Mouse (Mus musculus) MEL (cell line): Measurements from ENCODE around the gene Cela1. TPM values are rescaled to one million over a fixed set of nuclear protein-coding genes. Genes with fewer than 3 reads are reported as not detected.

Experiments
- DNase-seq: peaks from one replicate; pipeline ENCODE4 v3.0.0; 2011; ENCODE audit warnings: low read depth, low spot score
- H3K27ac ChIP-seq: 2 replicates; pipeline ENCODE4 v1.5.1; 2012; ENCODE audit warnings: low read depth, mild to moderate bottlenecking, control low read depth, low read length, moderate library complexity; ENCODE audit not compliant: control insufficient read depth
- H3K27me3 ChIP-seq, 2 experiments: fragments of 150-350 bp in 1 of 2; sonication (generic) in 1 of 2; 2 replicates each; pipeline ENCODE4 v1.6.1; 2012; ENCODE audit warnings: low read length in 2 of 2, mild to moderate bottlenecking in 2 of 2, improper control_type of control experiment in 1 of 2, moderate library complexity in 1 of 2; ENCODE audit not compliant: insufficient read depth in 2 of 2, control insufficient read depth in 1 of 2
- H3K36me3 ChIP-seq, 2 experiments: 2 replicates each; pipeline ENCODE4 v1.6.1; 2012 to 2014; ENCODE audit warnings: low read length in 2 of 2, improper control_type of control experiment in 1 of 2, inconsistent platforms in 1 of 2, mild to moderate bottlenecking in 1 of 2; ENCODE audit not compliant: insufficient read depth in 2 of 2, control insufficient read depth in 1 of 2
- H3K4me1 ChIP-seq, 2 experiments: fragments of 150-350 bp in 1 of 2; sonication (generic) in 1 of 2; 2 replicates each; pipeline ENCODE4 v1.6.1; 2012; ENCODE audit warnings: low read length in 2 of 2, improper control_type of control experiment in 1 of 2, mild to moderate bottlenecking in 1 of 2; ENCODE audit not compliant: insufficient read depth in 2 of 2, control insufficient read depth in 1 of 2
- H3K4me3 ChIP-seq, 2 experiments: fragments of 150-350 bp in 1 of 2; sonication (generic) in 1 of 2; 2 replicates each; pipeline ENCODE4 v1.5.1; 2012; ENCODE audit warnings: low read depth in 2 of 2, low read length in 2 of 2, mild to moderate bottlenecking in 2 of 2, moderate library complexity in 2 of 2, control low read depth in 1 of 2, improper control_type of control experiment in 1 of 2; ENCODE audit not compliant: control insufficient read depth in 1 of 2, insufficient read depth in 1 of 2
- H3K79me2 ChIP-seq: 2 replicates; pipeline ENCODE4 v1.6.1; 2012; ENCODE audit warnings: mild to moderate bottlenecking, low read length, moderate library complexity; ENCODE audit not compliant: control insufficient read depth, poor library complexity, insufficient read depth
- H3K9ac ChIP-seq: 2 replicates; pipeline ENCODE4 v1.6.1; 2012; ENCODE audit warnings: low read depth, mild to moderate bottlenecking, control low read depth, low read length, moderate library complexity; ENCODE audit not compliant: control insufficient read depth, poor library complexity, severe bottlenecking
- H3K9me3 ChIP-seq: fragments of 150-350 bp; sonication (generic); replicated peaks from 2 replicates; pipeline ENCODE4 v1.6.1; 2012; ENCODE audit warnings: mild to moderate bottlenecking, low read length, improper control_type of control experiment, moderate library complexity; ENCODE audit not compliant: insufficient read depth
- CTCF ChIP-seq, 3 experiments: IDR thresholded peaks in 2 of 3; conservative IDR thresholded peaks in 1 of 3; 2 replicates each; pipeline ENCODE4 v1.5.1; 2011 to 2012; ENCODE audit warnings: low read length in 3 of 3, low read depth in 2 of 3, mild to moderate bottlenecking in 2 of 3, improper control_type of control experiment in 1 of 3, inconsistent platforms in 1 of 3, mixed read lengths in 1 of 3, moderate library complexity in 1 of 3; ENCODE audit not compliant: control insufficient read depth in 1 of 3, insufficient read depth in 1 of 3, poor library complexity in 1 of 3, severe bottlenecking in 1 of 3
- ELF1 ChIP-seq: IDR thresholded peaks from 2 replicates; pipeline ENCODE4 v1.6.1; 2014; ENCODE audit warnings: low read depth, mild to moderate bottlenecking, inconsistent platforms, low read length, improper control_type of control experiment, moderate library complexity
- EP300 ChIP-seq, 2 experiments: IDR thresholded peaks; 2 replicates each; pipeline ENCODE4 v1.6.1; 2011; ENCODE audit warnings: improper control_type of control experiment in 2 of 2, low read length in 2 of 2, low read depth in 1 of 2, mild to moderate bottlenecking in 1 of 2
- GABPA ChIP-seq: IDR thresholded peaks from 2 replicates; pipeline ENCODE4 v1.6.1; 2012; ENCODE audit warnings: low read depth, mild to moderate bottlenecking, inconsistent platforms, low read length, improper control_type of control experiment, moderate library complexity
- HCFC1 ChIP-seq: IDR thresholded peaks from 2 replicates; pipeline ENCODE4 v1.6.1; 2012; ENCODE audit warnings: low read depth, mild to moderate bottlenecking, inconsistent platforms, low read length, improper control_type of control experiment, moderate library complexity
- MAFK ChIP-seq: IDR thresholded peaks from 2 replicates; pipeline ENCODE4 v1.6.1; 2011; ENCODE audit warnings: low read depth, mild to moderate bottlenecking, low read length, improper control_type of control experiment, borderline replicate concordance
- MAZ ChIP-seq: IDR thresholded peaks from 2 replicates; pipeline ENCODE4 v1.6.1; 2012; ENCODE audit warnings: low read depth, mild to moderate bottlenecking, inconsistent platforms, low read length, improper control_type of control experiment
- MXI1 ChIP-seq: IDR thresholded peaks from 2 replicates; pipeline ENCODE4 v1.6.1; 2011; ENCODE audit warnings: mild to moderate bottlenecking, low read depth, low read length, improper control_type of control experiment
- MYC ChIP-seq: IDR thresholded peaks from 2 replicates; pipeline ENCODE4 v1.6.1; 2011; ENCODE audit warnings: low read depth, mild to moderate bottlenecking, low read length, improper control_type of control experiment, moderate library complexity
- NELFE ChIP-seq: IDR thresholded peaks from 2 replicates; pipeline ENCODE4 v1.6.1; 2011; ENCODE audit warnings: low read depth, low read length, improper control_type of control experiment
- POLR2A ChIP-seq, 2 experiments: IDR thresholded peaks; 2 replicates each; pipeline ENCODE4 v1.6.1; 2011 to 2012; ENCODE audit warnings: low read length in 2 of 2, mild to moderate bottlenecking in 2 of 2, control low read depth in 1 of 2, improper control_type of control experiment in 1 of 2, low read depth in 1 of 2, moderate library complexity in 1 of 2; ENCODE audit not compliant: control insufficient read depth in 1 of 2, insufficient read depth in 1 of 2, poor library complexity in 1 of 2
- RAD21 ChIP-seq: IDR thresholded peaks from 2 replicates; pipeline ENCODE4 v1.6.1; 2011; ENCODE audit warnings: mild to moderate bottlenecking, low read depth, low read length, improper control_type of control experiment
- RCOR1 ChIP-seq: IDR thresholded peaks from 2 replicates; pipeline ENCODE4 v1.6.1; 2012; ENCODE audit warnings: low read depth, mild to moderate bottlenecking, inconsistent platforms, low read length, improper control_type of control experiment
- SMC3 ChIP-seq: IDR thresholded peaks from 2 replicates; pipeline ENCODE4 v1.6.1; 2011; ENCODE audit warnings: low read depth, low read length, improper control_type of control experiment
- TBP ChIP-seq: IDR thresholded peaks from 2 replicates; pipeline ENCODE4 v1.8.0; 2011; ENCODE audit warnings: low read depth, low read length, improper control_type of control experiment
- TCF12 ChIP-seq: IDR thresholded peaks from 2 replicates; pipeline ENCODE4 v1.6.1; 2014; ENCODE audit warnings: low read depth, mild to moderate bottlenecking, inconsistent platforms, low read length, improper control_type of control experiment, moderate library complexity
- USF2 ChIP-seq, 2 experiments: IDR thresholded peaks; 2 replicates each; pipeline ENCODE4 v1.6.1; 2011 to 2012; ENCODE audit warnings: improper control_type of control experiment in 2 of 2, low read length in 2 of 2, borderline replicate concordance in 1 of 2, inconsistent platforms in 1 of 2, low read depth in 1 of 2, mild to moderate bottlenecking in 1 of 2; ENCODE audit not compliant: insufficient read depth in 1 of 2
- ZMIZ1 ChIP-seq: IDR thresholded peaks from 2 replicates; pipeline ENCODE4 v1.6.1; 2012; ENCODE audit warnings: low read depth, mild to moderate bottlenecking, inconsistent platforms, low read length, improper control_type of control experiment, moderate library complexity
- ZNF384 ChIP-seq: IDR thresholded peaks from 2 replicates; pipeline ENCODE4 v1.6.1; 2012; ENCODE audit warnings: low read depth, mild to moderate bottlenecking, inconsistent platforms, low read length, improper control_type of control experiment
- polyA plus RNA-seq, 2 experiments: library from polyadenylated mRNA; stranded (reverse) in 1 of 2; unstranded in 1 of 2; fragments of >175 nt in 1 of 2; fragments of >200 nt in 1 of 2; gene quantifications; 2 replicates each; pipeline versions ENCODE4 v1.2.1 to v1.2.4; 2012; ENCODE audit warnings: low replicate concordance in 2 of 2, low read depth in 1 of 2; ENCODE audit not compliant: insufficient read length in 2 of 2, insufficient read depth in 1 of 2, missing spikeins in 1 of 2
- total RNA-seq: library from RNA; depleted of rRNA; stranded (reverse); fragments of 300-350 nt; gene quantifications from 2 replicates; pipeline ENCODE4 v1.2.3, GENCODE M21; 2012

The Cela1 gene
- total and polyA plus RNA-seq, 3 experiments: 51.4 to 60.3 TPM; not detected in 1

DNA sequence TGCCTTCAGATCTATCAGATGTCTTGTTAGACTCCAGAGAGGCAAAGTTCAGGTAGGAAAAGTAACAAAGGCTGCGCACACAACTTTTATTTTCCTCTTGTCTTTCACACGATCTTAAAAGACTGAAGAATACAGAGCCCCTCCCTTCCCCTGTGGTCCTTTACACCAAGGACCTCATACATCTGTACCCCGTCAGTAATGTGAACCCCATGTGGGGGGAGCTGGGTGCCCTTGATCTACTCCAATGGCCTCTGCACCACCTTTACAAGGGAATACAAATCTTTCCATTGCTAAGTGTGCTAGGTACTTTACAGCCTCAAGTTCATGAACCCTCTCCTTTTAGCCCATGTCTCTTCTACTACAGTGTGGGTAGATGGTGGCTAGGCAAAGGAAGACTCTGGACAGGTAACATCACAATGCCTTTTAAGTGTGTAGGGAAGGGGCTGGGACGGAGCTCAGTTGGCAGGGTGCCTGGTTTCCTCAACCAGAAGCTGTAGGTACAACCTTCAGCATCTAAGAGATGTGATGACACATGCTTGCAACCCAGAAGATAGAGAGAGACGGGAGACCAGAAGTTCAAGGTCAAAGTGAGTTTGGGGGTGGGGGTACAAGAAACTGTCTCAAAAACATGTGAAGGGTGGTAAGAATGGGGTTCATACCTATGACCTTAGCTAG is 19.7 kb downstream of the Cela1 start:
- Histone ChIP-seq H3K27ac (peak overlapping the region; percentile 79), H3K9me3 (no peaks in the 10 kb centered on the region), H3K27me3 (no peaks in the 10 kb centered on the region), H3K4me3 (peak overlapping the region; percentile 70 to 90), H3K9ac (peak overlapping the region; percentile 75), H3K79me2 (peaks cover 38% of the 10 kb centered on the region), H3K36me3 (peaks cover 0 to 39% of the 10 kb centered on the region in 2 experiments; a peak in 2 of 4 replicates), H3K4me1 (peaks cover 26 to 48% of the 10 kb centered on the region in 2 experiments)
- TF ChIP-seq USF2 (IDR thresholded peaks at IDR 0.05; ENCODE audit: borderline replicate concordance in 1 of 2, insufficient read depth in 1 of 2, low read depth in 1 of 2, low read length in 2 of 2) (no peak), SMC3 (no peak), TBP (0 out of 2 replicates have a peak, but pooled peaks have one; percentile 8), TCF12 (peak; percentile 27; the same call in 1 of the 2 replicates), RCOR1 (no peak), ELF1 (no peak), ZNF384 (0 out of 2 replicates have a peak, but pooled peaks have one; percentile 11), MAFK (no peak), MXI1 (no peak; the same call in 1 of the 2 replicates), EP300 (IDR thresholded peaks at IDR 0.05; ENCODE audit: low read depth in 1 of 2, low read length in 2 of 2) (peak in 1 of 2 experiments; percentile 30; a peak in 1 of 4 replicates), HCFC1 (no peak), NELFE (no peak), MAZ (no peak), MYC (no peak; the same call in 1 of the 2 replicates), ZMIZ1 (no peak), GABPA (no peak), RAD21 (no peak)
- peak; percentile 66 for DNase-seq

DNA sequence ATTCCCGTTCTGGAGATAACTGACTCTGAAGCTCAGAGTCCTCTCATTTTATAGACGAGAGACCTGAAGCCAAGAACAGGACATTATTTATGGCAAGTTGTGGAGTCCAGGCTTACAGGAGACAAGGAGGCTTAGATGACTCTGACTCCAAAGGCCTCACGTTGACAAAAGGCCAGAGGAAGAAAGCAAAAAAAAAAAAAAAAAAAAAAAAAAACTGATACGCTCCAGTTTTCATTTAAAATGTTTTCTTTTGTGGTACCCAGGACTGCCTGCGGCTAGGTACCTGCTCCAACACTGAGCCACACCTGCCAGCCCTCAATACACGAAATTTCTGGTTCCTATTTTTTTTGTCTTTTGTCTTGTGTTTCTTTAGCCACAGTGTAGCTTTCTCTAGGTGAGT is 20.3 kb downstream of the Cela1 start:
- no peak for DNase-seq
- peak overlapping the region; percentile 70 to 90 for H3K4me3 ChIP-seq
- H3K27ac ChIP-seq: peak overlapping the region; percentile 79
- H3K9ac ChIP-seq: peak overlapping the region; percentile 75
- H3K27me3 ChIP-seq: no peaks in the 10 kb centered on the region
- TF ChIP-seq MAZ: no peak
- TF ChIP-seq POLR2A (IDR thresholded peaks at IDR 0.05; ENCODE audit: control insufficient read depth in 1 of 2, insufficient read depth in 1 of 2, low read depth in 1 of 2, low read length in 2 of 2, poor library complexity in 1 of 2): no peak
- no peak for TF ChIP-seq ZMIZ1
- no peak; the same call in 1 of the 2 replicates for TF ChIP-seq MXI1
- TF ChIP-seq ZNF384: peak; percentile 92
- no peak for TF ChIP-seq CTCF (IDR thresholded peaks at IDR 0.05 in 2 of 3, conservative IDR thresholded peaks at IDR 0.05 in 1 of 3; ENCODE audit: control insufficient read depth in 1 of 3, insufficient read depth in 1 of 3, low read depth in 2 of 3, low read length in 3 of 3, poor library complexity in 1 of 3, severe bottlenecking in 1 of 3)
- H3K36me3 ChIP-seq: peaks cover 0 to 37% of the 10 kb centered on the region in 2 experiments; a peak in 2 of 4 replicates
- no peaks in the 10 kb centered on the region for H3K9me3 ChIP-seq
- H3K79me2 ChIP-seq: peaks cover 38% of the 10 kb centered on the region
- H3K4me1 ChIP-seq: peaks cover 26 to 48% of the 10 kb centered on the region in 2 experiments
